Mouse (Mus musculus): Measurements from ENCODE around the gene Scgb1b3. TPM values are rescaled to one million over a fixed set of nuclear protein-coding genes. Genes with fewer than 3 reads are reported as not detected.

The Scgb1b3 gene
- not detected for total RNA-seq (2021)
- long read RNA-seq, experiment 1: 0 reads
- long read RNA-seq, experiment 2: 0 reads

DNA sequence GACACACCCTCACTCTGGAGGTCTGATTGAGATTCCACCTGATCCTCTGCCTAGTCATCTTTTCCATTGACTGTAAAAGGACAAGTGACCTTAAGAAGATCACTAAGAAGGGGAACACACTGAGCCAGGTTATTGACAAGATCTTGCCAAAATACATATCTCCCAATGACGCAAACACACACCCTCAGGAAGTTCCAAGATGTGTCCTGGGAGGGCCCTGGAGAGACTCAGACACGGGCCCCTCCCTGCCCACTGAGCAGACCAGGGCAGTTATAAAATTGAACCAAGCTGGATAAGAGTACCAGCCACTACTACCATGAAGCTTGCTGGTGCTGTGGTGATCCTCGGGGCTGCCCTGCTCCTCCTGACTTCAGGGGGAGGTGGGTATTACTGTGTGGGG, at the start of gene Scgb1b3:
Scgb1b3 (plus strand) TSS at position 301 of the 400 bp plus-strand sequence.
- DNase-seq (ENCODE audit: low spot score in 2 of 2): no peak

DNA sequence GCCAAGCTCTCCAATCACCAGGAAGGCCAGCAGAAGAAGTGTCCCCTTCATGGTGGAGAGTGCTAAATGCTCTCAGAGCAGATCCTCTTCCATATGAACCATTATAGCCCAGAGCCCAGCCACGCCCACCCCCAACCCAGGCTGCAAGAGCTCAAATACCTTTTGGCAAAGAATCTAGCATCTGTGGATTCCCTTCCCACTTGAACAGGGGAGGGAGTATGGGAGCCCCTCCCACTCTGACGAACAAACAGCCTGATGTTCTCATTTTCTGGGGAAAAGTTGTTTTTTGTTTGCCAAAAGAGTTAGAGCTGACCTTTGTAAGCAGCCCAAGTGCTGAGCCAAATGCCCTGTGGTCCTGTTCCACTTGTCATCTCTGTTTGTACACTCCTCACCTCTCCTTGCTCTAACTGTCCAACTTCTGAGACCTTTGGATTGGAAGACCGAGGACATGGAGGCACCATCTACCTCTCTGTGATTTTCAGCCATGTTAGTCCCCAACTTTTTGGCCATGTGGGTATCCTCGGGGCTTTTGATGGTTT, 13.3 kb upstream of the Scgb1b3 start, which contains the start of gene Scgb2b3:
Scgb2b3 (minus strand) TSS at position 51 of the 539 bp plus-strand sequence.
- DNase-seq (ENCODE audit: low spot score in 2 of 2): no peak

Other genes with a start within 250 kb of the Scgb1b3 start
- 100 to 1,000 TPM; 430 to 445 TPM for gene Scn1b, start 248.6 kb upstream of the Scgb1b3 start, total RNA-seq (2021)
- gene Gramd1a, start 219.7 kb upstream of the Scgb1b3 start, total RNA-seq (2021): 100 to 1,000 TPM; 123 to 134 TPM
- not detected for gene Scgb2b2, start 85.1 kb upstream of the Scgb1b3 start, total RNA-seq (2021)
- not detected for gene Scgb1b2, start 83.8 kb upstream of the Scgb1b3 start, total RNA-seq (2021)
- not detected for gene Scgb2b3, start 13.5 kb upstream of the Scgb1b3 start, total RNA-seq (2021)